Mouse (Mus musculus) testis, adult 2 months (tissue): ENCODE results near the gene Khk.

Source experiments
- CTCF ChIP-seq: fragments of 200-500 bp; IDR thresholded peaks from 2 replicates; pipeline ENCODE4 v1.5.1; 2012; ENCODE audit warnings: low read depth, mild to moderate bottlenecking, inconsistent platforms, low read length, moderate library complexity; ENCODE audit not compliant: control insufficient read depth, insufficient read depth, insufficient replicate concordance
- POLR2A ChIP-seq: fragments of 200-500 bp; IDR thresholded peaks from 2 replicates; pipeline ENCODE4 v1.6.1; 2012; ENCODE audit warnings: low read depth, mild to moderate bottlenecking, inconsistent platforms, low read length, moderate library complexity; ENCODE audit not compliant: control insufficient read depth

DNA sequence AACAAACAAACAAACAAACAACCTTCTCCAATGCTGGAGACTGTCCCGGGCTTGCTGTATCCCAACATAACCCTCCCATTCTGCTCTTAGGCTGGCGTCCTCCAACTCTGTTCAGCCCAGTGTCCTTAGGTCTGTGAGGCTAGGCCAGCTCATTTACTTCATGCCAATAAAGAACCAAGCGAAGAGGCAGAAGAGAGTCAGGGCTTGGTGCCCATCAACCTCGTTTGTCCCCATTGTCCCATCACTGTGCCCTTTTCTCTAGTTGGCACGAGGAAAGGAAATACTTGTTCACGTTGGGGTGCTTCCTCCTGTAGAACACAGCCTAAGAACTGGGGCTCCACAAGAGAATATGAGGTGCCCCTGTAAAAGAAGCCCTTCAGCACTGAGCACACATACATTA, 30.5 kb downstream of the Khk start:
- TF ChIP-seq CTCF (no peak), POLR2A (no peak)
